Mouse (Mus musculus): ENCODE measurements around the gene Cmpk1.
"Not testable (repeated sequence)": the region's sequence is repeated elsewhere in the genome, so short reads cannot be mapped to it uniquely, and the experiment has no call there.

Gene Cmpk1

DNA sequence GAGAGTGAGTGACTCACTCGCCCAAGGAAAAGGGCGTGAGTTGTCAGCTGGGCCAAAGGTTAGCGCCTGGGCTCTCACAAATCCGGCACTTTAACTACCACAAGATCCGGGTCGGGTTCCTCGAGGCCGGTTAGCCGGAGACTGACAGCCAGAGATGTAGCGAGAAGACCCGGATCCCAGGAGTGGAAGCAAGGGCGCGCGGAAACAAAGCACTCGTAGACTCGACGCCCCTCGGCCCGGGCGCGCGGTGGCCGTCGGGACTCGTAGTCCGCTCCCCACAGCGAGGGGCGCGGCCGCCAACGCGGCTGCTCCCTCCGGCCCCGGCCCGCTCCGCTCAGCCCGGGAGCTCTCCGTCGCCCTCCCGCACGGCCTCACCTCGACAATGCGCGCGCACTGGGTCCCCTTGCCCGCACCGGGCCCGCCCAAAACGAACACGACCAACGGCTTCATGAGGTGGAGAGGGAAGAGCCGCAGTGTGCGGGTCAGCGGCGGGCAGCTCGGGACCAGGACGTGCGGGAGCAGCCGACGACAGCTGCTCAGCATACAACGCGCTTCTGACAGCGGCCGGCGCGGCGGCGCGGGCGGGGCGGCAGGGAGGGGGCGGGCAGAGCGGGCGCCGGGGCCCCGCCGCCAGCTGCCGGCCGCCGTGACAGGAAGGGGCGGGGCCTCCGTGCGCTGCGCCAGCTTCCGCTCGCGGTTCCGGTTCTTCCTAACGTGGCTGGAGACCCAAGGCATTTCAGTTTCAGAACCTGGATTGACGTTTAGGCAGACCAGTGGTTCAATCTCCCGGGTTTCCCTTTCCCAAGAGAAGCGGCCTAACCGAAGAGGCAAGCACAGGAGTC lies at the start of gene Cmpk1:
Gene Cmpk1 (minus strand): TSS at position 651 of the 842 bp plus-strand sequence.
- DNase-seq, result peak; percentile 89

DNA sequence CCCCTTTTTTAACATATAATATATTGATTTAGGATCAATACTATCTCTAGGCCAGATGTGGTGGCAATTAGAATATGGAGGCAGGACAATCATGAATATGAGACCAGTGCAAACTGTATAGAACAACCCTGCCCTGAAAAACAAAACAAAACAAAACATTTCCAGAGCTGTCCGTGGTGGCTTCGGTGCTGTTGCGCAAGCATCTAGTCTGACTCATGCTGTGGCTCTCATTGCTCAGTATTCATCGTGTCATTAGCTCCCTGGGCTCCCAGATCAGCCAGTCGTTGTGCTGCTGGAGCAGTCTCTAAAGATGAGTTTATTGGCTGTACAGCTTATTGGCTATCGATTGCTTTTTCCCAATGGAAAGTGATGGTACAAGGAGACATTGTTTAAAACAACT lies 48.0 kb upstream of the Cmpk1 start:
- no peak for DNase-seq

- no peak for DNase-seq
Observed at GRCm38 (mm10) chr4:115019997-115020396, 33.0 kb upstream of the Cmpk1 start.

DNA sequence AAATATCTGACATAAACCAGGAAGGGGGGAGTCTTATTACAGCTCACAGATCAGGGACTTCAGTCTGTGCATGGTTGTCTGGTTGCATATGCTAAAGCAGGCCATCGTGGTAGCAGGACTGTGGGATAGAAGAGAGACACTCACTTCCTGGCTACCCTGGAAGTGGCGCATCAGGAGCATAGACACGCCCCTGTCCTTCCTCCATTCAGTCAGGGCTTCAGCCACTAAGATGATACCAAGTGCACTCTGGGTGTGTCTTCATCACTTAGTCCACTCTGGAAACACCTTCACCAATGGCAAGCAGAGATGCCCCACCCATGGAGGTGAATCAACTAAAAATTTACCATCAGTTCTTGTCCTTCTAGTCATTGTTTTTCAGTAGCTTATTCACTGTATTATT lies 27.2 kb upstream of the Cmpk1 start:
- no peak for DNase-seq

DNA sequence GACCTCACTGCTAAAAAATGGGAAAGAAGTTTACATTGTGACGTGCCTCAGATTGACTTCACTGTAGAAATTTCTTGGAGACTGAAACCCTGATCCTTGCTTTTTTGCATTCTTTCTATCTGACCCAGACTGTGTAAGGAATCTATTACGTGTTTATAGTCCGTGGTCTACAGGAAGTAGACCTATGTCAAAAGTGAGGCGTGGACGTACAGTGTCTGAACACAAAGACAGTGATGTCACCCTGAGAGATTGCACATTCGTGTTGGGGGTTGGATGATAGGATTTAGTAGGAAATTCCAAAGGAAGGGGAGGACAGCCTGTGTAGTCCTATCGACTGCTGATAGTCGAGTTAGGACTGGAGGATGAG lies 13.4 kb upstream of the Cmpk1 start:
- peak; percentile 5 for DNase-seq

GRCm38 (mm10) chr4:114999773-115000428 lies 12.9 kb upstream of the Cmpk1 start, which contains the start of gene Stil:
Gene Stil (plus strand): TSS chr4:115000159.
- DNase-seq, result peak; percentile 97

DNA sequence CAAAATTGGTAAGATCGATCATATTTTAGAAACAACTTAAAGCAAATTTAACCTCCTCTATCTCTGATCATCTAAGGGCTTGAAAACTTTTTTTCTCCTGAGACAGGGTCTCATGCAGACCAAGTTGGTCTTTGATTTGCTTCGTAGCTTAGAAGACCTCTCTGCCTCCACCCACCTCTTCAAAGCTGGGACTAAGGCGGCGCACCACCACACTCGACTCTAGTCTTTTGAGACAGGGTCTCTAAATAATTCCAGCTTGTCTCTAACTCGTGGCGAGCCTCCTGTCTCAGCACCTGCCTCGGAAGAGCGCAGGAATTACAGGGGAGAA lies 12.4 kb upstream of the Cmpk1 start:
- DNase-seq, result peak; percentile 55

GRCm38 (mm10) chr4:114997051-114997450 lies 10.0 kb upstream of the Cmpk1 start:
- DNase-seq, result peak; percentile 62

GRCm38 (mm10) chr4:114994218-114994617 lies 7.2 kb upstream of the Cmpk1 start:
- no peak for DNase-seq

DNA sequence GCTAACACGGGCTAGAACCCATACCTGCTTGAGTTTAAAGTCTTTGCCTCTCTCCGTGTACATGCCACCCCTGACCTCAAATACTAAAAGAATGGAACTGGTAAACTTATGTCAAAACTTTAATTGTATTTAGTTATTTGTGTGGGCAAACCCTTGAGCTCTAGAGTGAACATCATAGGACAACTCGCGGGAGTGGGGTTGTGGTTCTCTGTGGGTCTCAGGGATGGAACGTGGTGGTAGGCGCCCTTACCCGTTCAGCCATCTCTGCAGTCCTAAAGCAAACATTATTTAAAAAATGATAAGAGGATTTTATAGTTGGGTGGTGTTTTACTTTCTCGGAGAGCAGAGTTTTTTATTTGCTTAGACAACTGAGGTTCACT lies 840 bp downstream of the Cmpk1 start:
- DNase-seq, result peak; percentile 33

DNA sequence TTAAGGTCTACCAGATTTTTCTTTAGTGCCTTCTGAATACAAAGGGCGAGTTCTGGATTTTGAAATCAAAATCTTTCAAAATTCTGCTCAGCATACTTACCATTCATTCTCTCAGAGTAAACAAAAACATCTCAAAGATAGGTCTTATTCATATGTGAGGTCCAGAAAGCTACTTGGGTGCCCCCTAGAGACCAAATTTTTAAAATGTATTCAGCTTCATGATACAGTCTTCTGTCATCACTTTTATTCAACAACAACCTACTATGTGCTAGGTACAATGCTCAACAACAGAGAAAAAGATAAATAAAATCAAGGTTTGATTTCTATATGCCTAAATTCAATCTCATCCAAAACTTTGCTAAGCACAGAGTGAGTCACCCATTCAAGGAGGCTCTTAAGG lies 4.0 kb downstream of the Cmpk1 start:
- peak; percentile 19 for DNase-seq

DNA sequence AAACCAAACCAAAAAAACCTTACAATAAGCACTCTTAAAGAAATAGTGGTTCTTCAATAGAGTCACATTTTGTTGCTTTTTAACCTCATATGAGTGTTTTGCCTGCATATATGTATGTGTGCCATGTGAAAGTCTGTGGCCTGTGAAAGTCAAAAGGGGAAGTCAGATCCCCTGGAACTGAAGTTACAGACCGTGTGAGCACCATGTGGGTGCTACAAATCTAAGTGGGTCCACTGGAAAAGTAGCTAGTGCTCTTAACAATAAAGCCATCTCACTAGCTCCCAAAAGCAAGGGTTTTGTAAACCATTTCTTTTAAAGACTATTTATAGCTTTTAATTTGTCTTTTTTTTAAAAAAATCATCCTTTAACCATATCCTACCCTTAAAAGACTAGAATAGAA lies 4.4 kb downstream of the Cmpk1 start:
- DNase-seq, result no peak

GRCm38 (mm10) chr4:114973229-114973740 lies 13.8 kb downstream of the Cmpk1 start:
- no peak for DNase-seq

DNA sequence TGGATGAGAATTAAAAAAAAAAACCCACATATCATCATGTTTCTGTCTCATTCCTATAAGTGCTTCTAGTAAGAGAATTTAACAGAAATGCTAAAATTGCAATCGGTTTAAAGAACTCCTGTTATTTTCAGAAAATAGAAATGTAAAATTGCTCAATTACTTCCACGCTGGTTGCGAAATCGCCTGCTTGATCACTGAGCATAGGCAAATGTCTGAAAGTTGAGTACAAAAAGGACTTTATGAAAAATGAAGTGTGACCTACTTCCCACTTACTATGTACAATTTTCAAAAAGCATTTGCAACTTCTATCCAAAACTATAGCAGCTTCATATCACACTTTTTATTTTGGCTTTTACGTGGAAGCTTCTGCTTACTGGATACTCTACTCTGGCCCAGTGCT lies 16.3 kb downstream of the Cmpk1 start:
- DNase-seq, result no peak

DNA sequence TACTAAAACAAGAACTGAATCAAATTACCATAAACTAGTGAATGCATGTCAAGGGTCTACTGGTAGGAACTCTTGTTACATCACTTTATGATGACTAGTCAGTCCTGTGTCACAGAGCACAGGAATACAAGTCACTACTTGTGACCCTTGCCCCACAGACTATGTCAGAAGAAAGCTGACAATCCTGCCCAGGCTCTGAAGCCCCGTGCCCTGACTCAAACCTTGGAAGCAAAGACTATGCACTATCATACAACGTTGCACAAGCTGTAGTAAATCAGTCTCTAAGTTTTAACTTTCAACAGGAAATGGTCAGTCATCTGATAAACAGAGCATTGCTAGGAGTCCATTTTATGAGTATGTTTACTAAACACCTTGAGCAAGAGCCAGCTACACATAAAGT lies 26.2 kb downstream of the Cmpk1 start:
- DNase-seq, result not testable (repeated sequence)

DNA sequence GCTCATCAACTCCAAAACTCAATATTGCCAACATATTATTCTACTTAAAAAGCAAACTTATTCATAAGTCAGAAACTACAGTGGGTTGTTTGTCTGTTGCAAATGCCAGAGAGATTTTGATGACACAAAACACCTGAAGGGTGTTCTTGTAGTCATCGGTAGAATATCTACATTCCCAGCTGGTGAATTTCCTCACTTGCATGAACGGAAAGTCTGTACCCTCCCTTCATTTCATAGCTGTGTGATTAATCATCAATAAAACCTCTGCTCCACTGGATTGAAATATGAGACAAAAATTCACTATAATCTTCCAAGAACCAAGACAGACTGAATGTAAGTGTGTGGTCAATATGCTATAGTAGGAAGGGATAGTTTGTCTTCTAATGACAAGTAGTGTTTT lies 27.5 kb downstream of the Cmpk1 start:
- DNase-seq, result no peak

- no peak for DNase-seq
Observed at GRCm38 (mm10) chr4:114958786-114959185, 28.3 kb downstream of the Cmpk1 start.

DNA sequence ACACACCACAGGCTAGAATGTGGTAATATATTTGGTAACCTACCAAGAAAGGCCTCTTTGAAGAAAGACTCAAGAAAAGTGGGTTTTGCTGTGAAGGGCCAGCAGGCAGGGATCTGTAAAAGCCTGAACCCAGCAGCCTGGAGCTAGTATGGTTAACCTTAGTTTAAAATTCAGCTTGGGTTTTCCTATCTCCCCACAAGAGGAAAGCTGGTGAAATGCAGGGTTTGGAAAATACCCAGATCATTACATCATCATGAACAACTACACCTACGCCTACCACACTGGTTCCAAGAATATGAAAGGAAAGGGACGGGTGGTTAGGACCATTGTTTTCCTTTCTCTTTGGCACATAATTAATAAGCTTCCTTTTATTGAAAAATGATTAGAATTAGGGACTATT lies 28.8 kb downstream of the Cmpk1 start:
- DNase-seq, result no peak

DNA sequence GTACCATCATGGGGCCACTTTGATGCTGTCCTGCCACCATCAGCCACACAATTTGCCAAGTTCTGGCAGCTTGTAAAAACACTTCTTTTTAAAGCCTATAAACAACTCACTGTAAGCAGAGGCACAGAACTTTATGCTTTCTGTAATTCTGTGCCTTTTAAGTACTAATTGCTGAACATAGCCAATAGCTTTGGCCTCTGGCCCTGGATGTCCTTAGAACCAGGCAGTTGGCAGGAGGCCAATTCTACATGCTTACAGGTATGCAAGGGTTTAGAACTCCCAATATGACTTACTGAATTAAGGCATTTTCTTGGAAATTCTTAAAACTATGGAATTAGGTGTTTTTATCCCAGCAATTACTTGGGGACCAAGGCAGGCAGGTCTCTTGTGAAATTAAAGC lies 29.6 kb downstream of the Cmpk1 start:
- DNase-seq, result no peak

DNA sequence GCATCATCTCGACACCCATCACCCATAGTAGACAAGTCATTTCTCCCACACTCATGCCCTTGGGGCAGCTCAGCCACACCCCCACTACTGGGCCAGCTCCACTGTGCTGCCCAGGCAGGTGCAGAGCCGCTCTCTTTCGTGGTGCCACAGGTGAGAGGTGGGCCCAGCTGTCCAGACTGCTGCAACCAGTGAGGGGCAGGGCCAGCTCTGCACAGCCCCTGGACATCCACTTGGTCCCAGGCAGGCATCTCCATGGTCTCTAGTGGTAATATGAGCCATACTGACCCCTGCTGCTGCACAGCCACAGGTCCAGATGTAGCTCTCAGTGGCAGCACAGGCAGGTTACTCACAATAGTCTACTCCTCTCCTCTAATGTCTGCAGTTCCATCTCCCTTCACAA lies 33.9 kb downstream of the Cmpk1 start:
- DNase-seq, result no peak

DNA sequence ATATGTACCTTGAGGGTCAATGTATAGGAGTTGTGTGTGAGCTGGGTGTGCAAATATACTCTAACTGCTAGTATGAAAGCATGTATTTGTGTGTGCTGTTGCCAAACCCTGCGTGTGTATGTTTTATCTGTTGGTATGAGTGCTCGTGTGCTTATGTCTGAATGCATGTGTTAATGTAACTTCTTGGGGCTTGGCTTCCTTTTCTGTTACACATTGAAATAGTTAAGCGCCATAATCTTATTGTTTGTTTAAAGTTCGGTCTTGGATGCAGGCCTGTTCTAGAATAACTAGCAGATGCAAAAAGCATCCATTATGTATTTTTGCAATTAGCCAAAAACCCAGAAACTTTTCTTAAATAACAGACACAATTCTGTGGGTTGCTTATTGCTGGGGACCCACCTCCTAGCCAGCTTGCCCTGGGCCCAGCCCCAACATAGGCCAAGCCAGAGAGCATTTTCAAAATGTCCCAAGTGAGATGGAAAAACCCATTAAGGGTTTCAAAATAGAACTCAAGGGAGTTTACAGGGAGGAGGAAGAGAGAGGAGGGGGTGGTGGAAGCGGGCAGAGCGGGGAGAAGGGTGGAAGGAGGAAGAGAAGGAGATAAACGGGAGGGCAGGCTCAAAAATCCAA lies 39.1 kb downstream of the Cmpk1 start:
- DNase-seq, result no peak

- DNase-seq, result peak; percentile 62
Observed at GRCm38 (mm10) chr4:114947395-114947794, 39.6 kb downstream of the Cmpk1 start.

GRCm38 (mm10) chr4:114946416-114946815 lies 40.6 kb downstream of the Cmpk1 start:
- no peak for DNase-seq

DNA sequence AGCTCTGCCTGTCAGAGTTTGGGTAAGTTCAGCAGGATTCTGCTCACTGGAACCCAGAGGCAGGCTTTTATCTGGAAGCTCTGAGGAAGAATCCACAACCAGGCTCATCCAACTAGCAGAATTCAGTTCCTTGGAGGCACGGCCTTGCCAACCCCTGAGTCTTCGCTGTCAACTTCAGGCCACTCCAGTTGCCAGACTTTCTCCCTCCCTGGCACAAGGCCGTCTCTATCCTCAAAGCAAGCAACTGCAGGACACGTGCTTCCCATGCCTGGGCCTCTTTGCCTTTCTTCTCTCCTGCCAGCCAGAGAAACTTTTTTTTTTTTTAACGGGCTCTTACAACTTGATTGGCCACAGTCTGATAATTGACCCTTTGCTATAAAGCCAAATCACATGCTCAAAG lies 42.0 kb downstream of the Cmpk1 start:
- DNase-seq, result no peak
